Mouse (Mus musculus) CH12.LX (cell line): Measurements from ENCODE around the gene Rims4.

ENCODE experiments used
- CTCF ChIP-seq, 2 experiments: IDR thresholded peaks in 1 of 2; conservative IDR thresholded peaks in 1 of 2; 2 replicates each; pipeline ENCODE4 v1.5.1; 2011 to 2012; ENCODE audit warnings: low read depth in 2 of 2, low read length in 2 of 2, improper control_type of control experiment in 1 of 2, inconsistent platforms in 1 of 2, mild to moderate bottlenecking in 1 of 2, moderate library complexity in 1 of 2
- ETS1 ChIP-seq: conservative IDR thresholded peaks from 2 replicates; pipeline ENCODE4 v1.6.1; 2012; ENCODE audit warnings: low read depth, mild to moderate bottlenecking, inconsistent platforms, low read length, improper control_type of control experiment, moderate library complexity
- JUND ChIP-seq: conservative IDR thresholded peaks from 2 replicates; pipeline ENCODE4 v1.6.1; 2011; ENCODE audit warnings: low read depth, low read length, improper control_type of control experiment
- MAX ChIP-seq: IDR thresholded peaks from 2 replicates; pipeline ENCODE4 v1.6.1; 2011; ENCODE audit warnings: low read length, improper control_type of control experiment
- MXI1 ChIP-seq: IDR thresholded peaks from 2 replicates; pipeline ENCODE4 v1.6.1; 2011; ENCODE audit warnings: mild to moderate bottlenecking, low read depth, low read length, improper control_type of control experiment
- NELFE ChIP-seq: IDR thresholded peaks from 2 replicates; pipeline ENCODE4 v1.6.1; 2011; ENCODE audit warnings: low read depth, low read length, improper control_type of control experiment
- POLR2A ChIP-seq: IDR thresholded peaks from 2 replicates; pipeline ENCODE4 v1.6.1; 2011; ENCODE audit warnings: low read depth, mild to moderate bottlenecking, improper control_type of control experiment, low read length
- RAD21 ChIP-seq: IDR thresholded peaks from 2 replicates; pipeline ENCODE4 v1.6.1; 2011; ENCODE audit warnings: low read depth, mild to moderate bottlenecking, low read length, improper control_type of control experiment, moderate library complexity
- RCOR1 ChIP-seq: conservative IDR thresholded peaks from 2 replicates; pipeline ENCODE4 v1.6.1; 2012; ENCODE audit warnings: low read depth, mild to moderate bottlenecking, inconsistent platforms, low read length, improper control_type of control experiment
- SMC3 ChIP-seq: IDR thresholded peaks from 2 replicates; pipeline ENCODE4 v1.6.1; 2011; ENCODE audit warnings: low read depth, low read length, improper control_type of control experiment
- TBP ChIP-seq: conservative IDR thresholded peaks from 2 replicates; pipeline ENCODE4 v1.6.1; 2011; ENCODE audit warnings: low read depth, low read length, improper control_type of control experiment
- TCF12 ChIP-seq: IDR thresholded peaks from 2 replicates; pipeline ENCODE4 v1.6.1; 2014; ENCODE audit warnings: low read depth, mild to moderate bottlenecking, inconsistent platforms, low read length, improper control_type of control experiment
- ZC3H11A ChIP-seq: IDR thresholded peaks from 2 replicates; pipeline ENCODE4 v1.6.1; 2012; ENCODE audit warnings: low read depth, mild to moderate bottlenecking, inconsistent platforms, low read length, improper control_type of control experiment
- ZMIZ1 ChIP-seq: IDR thresholded peaks from 2 replicates; pipeline ENCODE4 v1.6.1; 2012; ENCODE audit warnings: low read depth, mild to moderate bottlenecking, inconsistent platforms, low read length, improper control_type of control experiment

DNA sequence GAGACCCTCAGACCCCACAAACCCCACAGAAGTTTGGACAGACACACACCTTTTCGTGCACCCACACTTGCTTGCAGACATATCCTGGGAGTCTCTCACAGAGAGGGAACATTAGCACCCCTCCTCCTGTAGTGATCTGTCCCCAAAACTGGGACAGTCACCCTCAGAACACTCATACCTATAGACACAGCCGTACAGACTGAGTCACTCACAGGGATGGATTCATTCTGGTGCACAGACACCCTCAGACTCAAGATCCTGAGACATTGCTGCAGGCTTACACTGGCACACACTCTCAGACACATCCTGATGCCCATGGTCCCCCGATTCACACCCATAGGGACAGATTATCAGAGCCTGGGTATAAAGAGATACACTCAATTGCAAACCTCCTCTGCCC is 1.1 kb upstream of the Rims4 start:
- no peak for TF ChIP-seq CTCF (conservative IDR thresholded peaks at IDR 0.05 in 1 of 2, IDR thresholded peaks at IDR 0.05 in 1 of 2; ENCODE audit: low read depth in 2 of 2, low read length in 2 of 2)
- no peak for TF ChIP-seq RAD21
- no peak for TF ChIP-seq ZMIZ1
- TF ChIP-seq MXI1 = no peak
- TF ChIP-seq POLR2A = no peak
- TF ChIP-seq TCF12 = no peak
- no peak for TF ChIP-seq RCOR1
- no peak for TF ChIP-seq ZC3H11A
- TF ChIP-seq SMC3 = no peak
- TF ChIP-seq NELFE = no peak
- no peak for TF ChIP-seq ETS1
- TF ChIP-seq TBP = no peak
- no peak for TF ChIP-seq MAX
- TF ChIP-seq JUND = no peak
